Mouse (Mus musculus): ENCODE measurements around the gene Tbc1d5.

DNA sequence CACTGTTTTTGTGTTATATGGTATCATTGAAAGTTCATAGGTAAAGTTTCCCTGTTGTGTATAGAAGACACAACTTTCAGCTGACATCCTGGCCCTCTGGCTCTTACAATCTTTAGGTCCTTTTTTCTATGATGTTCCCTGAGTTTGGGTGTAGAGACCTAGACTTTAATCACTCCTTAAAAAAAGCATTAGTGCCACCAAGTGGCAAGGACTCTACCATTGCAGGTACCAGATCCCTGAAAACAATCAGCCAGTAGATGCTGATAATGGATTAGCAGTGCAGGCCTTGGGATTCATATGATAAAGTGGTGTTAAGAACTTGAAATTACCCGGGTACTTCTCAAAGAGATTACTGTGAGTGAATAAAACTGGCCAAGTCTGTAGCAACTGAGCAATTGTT is 207.0 kb downstream of the Tbc1d5 start:
- TF ChIP-seq CTCF (IDR thresholded peaks at IDR 0.05; ENCODE audit: control insufficient read depth, insufficient read depth, insufficient replicate concordance, low read depth, low read length) (no peak), POLR2A (IDR thresholded peaks at IDR 0.05; ENCODE audit: control insufficient read depth, low read depth, low read length) (no peak)

All from testis, adult 2 months (tissue).